Mouse (Mus musculus): ENCODE measurements at regions not wholly inside any gene's neighbourhood (a gene's known extent, or its start where the extent isn't known, plus 50 kb on each side); places are given as distances from the start of the nearest gene placed in this dataset.

DNA sequence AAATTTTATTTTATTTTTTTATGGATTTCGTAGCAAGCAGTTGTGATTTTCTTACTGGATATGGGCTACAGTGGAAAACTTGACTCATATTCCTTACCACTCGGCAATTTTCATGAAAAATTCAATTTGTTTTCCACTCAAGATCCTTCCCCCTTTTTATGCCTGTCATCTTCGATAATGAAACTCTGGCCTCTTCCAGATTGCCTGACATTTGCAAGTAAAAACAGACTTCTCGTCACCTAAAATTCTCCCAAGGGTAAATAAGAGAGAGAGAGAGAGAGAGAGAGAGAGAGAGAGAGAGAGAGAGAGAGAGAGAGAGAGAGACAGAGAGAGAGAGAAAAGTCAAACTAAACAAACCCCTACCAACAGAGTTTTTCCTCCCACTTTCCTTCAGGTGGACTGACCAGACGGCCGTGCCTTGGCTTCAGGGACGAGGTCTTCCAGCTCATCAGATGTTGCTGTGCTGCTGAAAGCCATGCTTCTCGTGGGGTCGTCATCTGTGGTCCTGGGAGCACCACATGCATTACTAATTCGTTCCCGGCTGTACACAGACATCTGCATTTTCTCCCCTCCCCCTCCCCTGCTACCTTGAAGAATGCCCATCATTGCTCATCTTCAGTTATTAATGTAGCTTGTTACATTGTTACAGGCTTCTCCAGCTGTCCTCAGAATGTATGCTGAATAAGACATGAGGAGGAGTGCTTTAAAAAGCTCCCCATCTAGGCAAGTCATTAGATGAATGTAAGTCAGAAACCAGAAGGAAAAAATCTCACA, 569.4 kb downstream of the Ptprc start:
- H3K9me3 ChIP-seq (ENCODE audit: control insufficient read depth, insufficient read depth, low read depth, low read length): no peaks in the 10 kb centered on the region
- in situ Hi-C loops (cut with MboI; ENCODE audit: low sequenced_read_pairs in 2 of 2, unreplicated experiment in 2 of 2): no loop called here
- no peaks in the 10 kb centered on the region for H3K4me1 ChIP-seq (ENCODE audit: control insufficient read depth in 2 of 2, insufficient read depth in 2 of 2, low read length in 2 of 2, poor library complexity in 1 of 2)
- TF ChIP-seq ZC3H11A (IDR thresholded peaks at IDR 0.05; ENCODE audit: borderline replicate concordance, low read depth, low read length): no peak
- TF ChIP-seq HCFC1 (IDR thresholded peaks at IDR 0.05; ENCODE audit: borderline replicate concordance, insufficient read depth, low read length): no peak
- no peak for TF ChIP-seq MAFK (IDR thresholded peaks at IDR 0.05; ENCODE audit: insufficient read depth, low read depth, low read length)
- TF ChIP-seq CHD2 (IDR thresholded peaks at IDR 0.05; ENCODE audit: low read depth, low read length): no peak
- TF ChIP-seq ZNF384 (IDR thresholded peaks at IDR 0.05; ENCODE audit: low read depth, low read length): no peak
- DNase-seq (ENCODE audit: low read depth, low spot score): no peak
- H3K27ac ChIP-seq (ENCODE audit: insufficient read depth, low read depth, low read length, poor library complexity, severe bottlenecking): no peak overlapping the region
- H3K36me3 ChIP-seq (ENCODE audit: control insufficient read depth, insufficient read depth, low read length, poor library complexity, severe bottlenecking): no peaks in the 10 kb centered on the region
- no peak overlapping the region for H3K9ac ChIP-seq (ENCODE audit: insufficient read depth, low read depth, low read length, poor library complexity, severe bottlenecking)
- no peak overlapping the region for H3K4me3 ChIP-seq (ENCODE audit: insufficient read depth in 1 of 2, low read depth in 1 of 2, low read length in 2 of 2, poor library complexity in 1 of 2, severe bottlenecking in 1 of 2)

DNA sequence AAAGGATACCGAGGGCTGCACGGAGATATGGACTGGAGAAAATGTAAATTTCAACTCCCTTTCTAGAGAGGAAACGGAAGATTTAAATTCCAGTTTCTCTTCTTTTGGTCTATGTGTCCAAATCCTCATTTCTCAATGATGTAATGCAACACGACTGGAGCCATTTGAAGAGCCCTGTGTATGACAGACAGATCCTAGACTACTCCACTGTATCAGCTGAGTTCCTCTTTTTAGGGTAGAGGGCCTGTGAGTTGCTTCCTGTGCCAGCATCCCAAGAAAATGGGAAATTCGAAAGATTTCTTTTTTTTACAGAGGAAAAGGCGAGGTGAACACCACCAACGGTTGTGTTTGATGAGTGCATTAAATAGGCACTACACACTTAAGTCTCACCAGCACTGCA, 581.8 kb downstream of the Ptprc start:
- Histone ChIP-seq H3K36me3 (ENCODE audit: control insufficient read depth, insufficient read depth, low read length, poor library complexity, severe bottlenecking) (no peaks in the 10 kb centered on the region), H3K4me1 (ENCODE audit: control insufficient read depth in 2 of 2, insufficient read depth in 2 of 2, low read length in 2 of 2, poor library complexity in 1 of 2) (no peaks in the 10 kb centered on the region), H3K9me3 (ENCODE audit: control insufficient read depth, insufficient read depth, low read depth, low read length) (no peaks in the 10 kb centered on the region), H3K9ac (ENCODE audit: insufficient read depth, low read depth, low read length, poor library complexity, severe bottlenecking) (no peak overlapping the region), H3K27ac (ENCODE audit: insufficient read depth, low read depth, low read length, poor library complexity, severe bottlenecking) (no peak overlapping the region), H3K4me3 (ENCODE audit: insufficient read depth in 1 of 2, low read depth in 1 of 2, low read length in 2 of 2, poor library complexity in 1 of 2, severe bottlenecking in 1 of 2) (no peak overlapping the region)
- no peak for DNase-seq (ENCODE audit: low read depth, low spot score)
- in situ Hi-C loops (cut with MboI; ENCODE audit: low sequenced_read_pairs in 2 of 2, unreplicated experiment in 2 of 2): no loop called here
- TF ChIP-seq HCFC1 (IDR thresholded peaks at IDR 0.05; ENCODE audit: borderline replicate concordance, insufficient read depth, low read length): no peak
- no peak for TF ChIP-seq CHD2 (IDR thresholded peaks at IDR 0.05; ENCODE audit: low read depth, low read length)
- no peak for TF ChIP-seq ZC3H11A (IDR thresholded peaks at IDR 0.05; ENCODE audit: borderline replicate concordance, low read depth, low read length)
- TF ChIP-seq MAFK (IDR thresholded peaks at IDR 0.05; ENCODE audit: insufficient read depth, low read depth, low read length): no peak
- no peak for TF ChIP-seq ZNF384 (IDR thresholded peaks at IDR 0.05; ENCODE audit: low read depth, low read length)

- no peak for DNase-seq (ENCODE audit: low read depth, low spot score)
- Histone ChIP-seq H3K4me3 (ENCODE audit: insufficient read depth in 1 of 2, low read depth in 1 of 2, low read length in 2 of 2, poor library complexity in 1 of 2, severe bottlenecking in 1 of 2) (no peak overlapping the region), H3K4me1 (ENCODE audit: control insufficient read depth in 2 of 2, insufficient read depth in 2 of 2, low read length in 2 of 2, poor library complexity in 1 of 2) (no peaks in the 10 kb centered on the region), H3K9ac (ENCODE audit: insufficient read depth, low read depth, low read length, poor library complexity, severe bottlenecking) (no peak overlapping the region), H3K27ac (ENCODE audit: insufficient read depth, low read depth, low read length, poor library complexity, severe bottlenecking) (no peak overlapping the region), H3K36me3 (ENCODE audit: control insufficient read depth, insufficient read depth, low read length, poor library complexity, severe bottlenecking) (no peaks in the 10 kb centered on the region), H3K9me3 (ENCODE audit: control insufficient read depth, insufficient read depth, low read depth, low read length) (no peaks in the 10 kb centered on the region)
- TF ChIP-seq HCFC1 (IDR thresholded peaks at IDR 0.05; ENCODE audit: borderline replicate concordance, insufficient read depth, low read length): no peak
- TF ChIP-seq ZNF384 (IDR thresholded peaks at IDR 0.05; ENCODE audit: low read depth, low read length): no peak
- TF ChIP-seq MAFK (IDR thresholded peaks at IDR 0.05; ENCODE audit: insufficient read depth, low read depth, low read length): no peak
- no peak for TF ChIP-seq ZC3H11A (IDR thresholded peaks at IDR 0.05; ENCODE audit: borderline replicate concordance, low read depth, low read length)
- no peak for TF ChIP-seq CHD2 (IDR thresholded peaks at IDR 0.05; ENCODE audit: low read depth, low read length)
- in situ Hi-C loops (cut with MboI; ENCODE audit: low sequenced_read_pairs in 2 of 2, unreplicated experiment in 2 of 2): no loop called here
Measured at GRCm38 (mm10) chr1:137591891-137592290, 583.6 kb downstream of the Ptprc start.

- DNase-seq (ENCODE audit: low read depth, low spot score): no peak
- Histone ChIP-seq H3K9me3 (ENCODE audit: control insufficient read depth, insufficient read depth, low read depth, low read length) (no peaks in the 10 kb centered on the region), H3K4me3 (ENCODE audit: insufficient read depth in 1 of 2, low read depth in 1 of 2, low read length in 2 of 2, poor library complexity in 1 of 2, severe bottlenecking in 1 of 2) (no peak overlapping the region), H3K27ac (ENCODE audit: insufficient read depth, low read depth, low read length, poor library complexity, severe bottlenecking) (no peak overlapping the region), H3K4me1 (ENCODE audit: control insufficient read depth in 2 of 2, insufficient read depth in 2 of 2, low read length in 2 of 2, poor library complexity in 1 of 2) (no peaks in the 10 kb centered on the region), H3K36me3 (ENCODE audit: control insufficient read depth, insufficient read depth, low read length, poor library complexity, severe bottlenecking) (no peaks in the 10 kb centered on the region), H3K9ac (ENCODE audit: insufficient read depth, low read depth, low read length, poor library complexity, severe bottlenecking) (no peak overlapping the region)
- TF ChIP-seq MAFK (IDR thresholded peaks at IDR 0.05; ENCODE audit: insufficient read depth, low read depth, low read length) (no peak), CHD2 (IDR thresholded peaks at IDR 0.05; ENCODE audit: low read depth, low read length) (no peak), ZNF384 (IDR thresholded peaks at IDR 0.05; ENCODE audit: low read depth, low read length) (no peak), ZC3H11A (IDR thresholded peaks at IDR 0.05; ENCODE audit: borderline replicate concordance, low read depth, low read length) (no peak), HCFC1 (IDR thresholded peaks at IDR 0.05; ENCODE audit: borderline replicate concordance, insufficient read depth, low read length) (no peak)
- in situ Hi-C loops (cut with MboI; ENCODE audit: low sequenced_read_pairs in 2 of 2, unreplicated experiment in 2 of 2): no loop called here
Measured at GRCm38 (mm10) chr1:137591295-137591694, 584.2 kb downstream of the Ptprc start.

Measured in ES-E14 (cell line).